Mouse (Mus musculus): ENCODE measurements around the gene Slc29a3. TPM values are rescaled to one million over a fixed set of nuclear protein-coding genes. Genes with fewer than 3 reads are reported as not detected.
A peak's percentile ranks its signal among the peaks of the same experiment; 100 is the strongest.

The Slc29a3 gene
- polyA plus RNA-seq, 1 experiment from 2014 or later: 6.9 TPM

DNA sequence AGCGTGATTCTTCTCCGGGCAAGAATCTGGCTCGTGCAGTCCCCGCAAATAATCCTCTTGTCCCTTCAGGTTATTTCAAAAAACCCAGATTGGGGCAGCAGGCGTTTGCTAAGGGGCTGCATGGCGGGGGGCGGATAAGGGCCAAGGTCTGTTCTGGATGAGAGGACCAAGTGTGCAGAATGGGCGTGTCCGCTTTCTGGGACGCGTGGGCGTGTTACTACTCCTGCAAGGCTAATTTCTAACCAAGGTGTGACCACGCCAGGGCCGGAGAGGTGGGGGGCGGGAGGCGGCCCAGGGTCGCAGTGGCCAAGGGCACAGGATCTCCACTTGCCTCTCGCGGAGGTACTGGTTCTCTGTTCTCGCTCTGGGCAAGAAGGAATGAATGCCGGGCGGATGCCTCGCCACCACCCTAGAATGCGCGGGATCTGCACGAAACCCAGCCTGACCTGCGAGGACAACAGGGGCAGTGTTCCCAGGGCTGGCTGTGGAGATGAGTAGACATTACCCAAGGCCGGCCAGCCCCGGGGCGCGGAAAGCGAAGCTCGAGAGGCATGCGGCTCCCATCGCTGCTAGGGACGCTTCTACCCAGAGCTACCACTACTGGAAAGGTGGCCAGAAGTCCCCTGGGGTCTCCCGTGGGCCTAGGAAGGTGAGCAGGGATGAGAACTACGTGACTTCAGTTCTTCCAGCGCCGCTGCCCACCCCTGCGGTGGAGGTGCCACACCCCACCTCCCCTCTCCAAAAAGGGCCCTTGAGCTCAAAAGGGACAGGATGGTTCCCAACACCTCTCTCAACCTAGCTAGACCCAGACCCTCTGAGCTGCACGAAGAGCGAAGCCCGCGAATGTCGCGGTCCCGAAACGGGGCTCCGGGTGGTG is 66.6 kb downstream of the Slc29a3 start:
- no peak overlapping the region for H3K9ac ChIP-seq (ENCODE audit: low read length)
- no peak overlapping the region for H3K27ac ChIP-seq (ENCODE audit: low read depth, low read length)
- ATAC-seq (ENCODE audit: low FRiP score) (no peak), DNase-seq (ENCODE audit: low spot score, missing footprints) (peak; percentile 92)
- WGBS: 6% methylated on average over 50 of the region's 50 CpGs
- H3K4me1 ChIP-seq (ENCODE audit: control insufficient read depth, insufficient read depth, low read length): peaks cover 10% of the 10 kb centered on the region
- H3K27me3 ChIP-seq (ENCODE audit: control insufficient read depth, insufficient read depth, low read length): peaks cover 51% of the 10 kb centered on the region
- H3K4me3 ChIP-seq (ENCODE audit: low read depth, low read length): peak overlapping the region; percentile 50
- H3K9me3 ChIP-seq (ENCODE audit: control insufficient read depth, low read length): no peaks in the 10 kb centered on the region
- peak overlapping the region; percentile 97 for H3K4me2 ChIP-seq
- H3K36me3 ChIP-seq (ENCODE audit: control insufficient read depth, insufficient read depth, low read length): no peaks in the 10 kb centered on the region

DNA sequence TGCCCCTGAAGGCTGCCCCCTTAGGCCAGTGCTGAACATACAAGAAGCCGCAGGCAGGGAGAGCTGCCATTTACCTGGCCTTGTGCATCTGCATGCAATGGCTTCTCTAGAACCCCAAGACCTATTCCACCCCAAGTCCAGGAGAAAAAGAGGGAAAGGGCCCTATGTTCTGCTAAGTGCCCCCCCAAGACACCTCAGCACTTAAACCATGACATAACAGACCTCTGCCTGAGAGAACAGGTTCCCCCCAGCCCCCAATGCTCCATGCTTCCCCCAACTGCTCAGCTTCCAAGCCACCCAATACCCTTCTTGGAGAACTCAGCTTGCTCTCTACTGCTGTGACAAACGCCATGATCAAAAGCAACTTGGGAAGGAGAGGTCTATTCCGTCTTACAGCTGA is 73.7 kb downstream of the Slc29a3 start:
- Histone ChIP-seq H3K9me3 (ENCODE audit: control insufficient read depth, low read length) (no peaks in the 10 kb centered on the region), H3K4me1 (ENCODE audit: control insufficient read depth, insufficient read depth, low read length) (no peaks in the 10 kb centered on the region), H3K9ac (ENCODE audit: low read length) (no peak overlapping the region), H3K4me2 (no peak overlapping the region), H3K36me3 (ENCODE audit: control insufficient read depth, insufficient read depth, low read length) (no peaks in the 10 kb centered on the region), H3K27me3 (ENCODE audit: control insufficient read depth, insufficient read depth, low read length) (peaks cover under 1% of the 10 kb centered on the region), H3K4me3 (ENCODE audit: low read depth, low read length) (no peak overlapping the region), H3K27ac (ENCODE audit: low read depth, low read length) (no peak overlapping the region)
- 87% methylated on average over 3 of the region's 3 CpGs for WGBS
- peak; percentile 59 for DNase-seq (ENCODE audit: low spot score, missing footprints)
- no peak for ATAC-seq (ENCODE audit: low FRiP score)

DNA sequence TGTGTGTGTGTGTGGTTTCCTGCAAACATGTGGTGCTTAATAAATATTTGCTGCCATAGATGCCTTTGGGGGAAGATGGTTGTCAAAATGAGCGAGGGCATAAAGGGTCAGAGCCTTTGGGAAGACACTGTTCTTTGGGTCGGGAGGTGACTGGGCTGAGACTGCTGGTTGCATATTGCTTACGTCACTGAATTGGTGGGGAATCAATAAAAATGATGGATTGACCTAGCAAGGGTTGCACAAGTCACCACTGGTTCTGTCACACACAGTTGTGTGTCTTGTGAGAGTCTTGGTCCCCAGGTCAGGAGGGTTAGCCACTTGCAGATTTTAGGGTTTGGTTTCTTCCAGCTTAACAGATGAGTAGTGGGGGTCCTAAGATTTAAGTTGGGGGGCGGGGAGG is 75.3 kb downstream of the Slc29a3 start:
- Histone ChIP-seq H3K4me1 (ENCODE audit: control insufficient read depth, insufficient read depth, low read length) (no peaks in the 10 kb centered on the region), H3K4me3 (ENCODE audit: low read depth, low read length) (no peak overlapping the region), H3K27me3 (ENCODE audit: control insufficient read depth, insufficient read depth, low read length) (no peaks in the 10 kb centered on the region; the same call in 1 of the 2 replicates), H3K4me2 (no peak overlapping the region), H3K9ac (ENCODE audit: low read length) (no peak overlapping the region), H3K27ac (ENCODE audit: low read depth, low read length) (no peak overlapping the region), H3K9me3 (ENCODE audit: control insufficient read depth, low read length) (no peaks in the 10 kb centered on the region), H3K36me3 (ENCODE audit: control insufficient read depth, insufficient read depth, low read length) (no peaks in the 10 kb centered on the region)
- ATAC-seq (ENCODE audit: low FRiP score) (no peak), DNase-seq (ENCODE audit: low spot score, missing footprints) (no peak)
- 84% methylated on average over 4 of the region's 4 CpGs for WGBS

DNA sequence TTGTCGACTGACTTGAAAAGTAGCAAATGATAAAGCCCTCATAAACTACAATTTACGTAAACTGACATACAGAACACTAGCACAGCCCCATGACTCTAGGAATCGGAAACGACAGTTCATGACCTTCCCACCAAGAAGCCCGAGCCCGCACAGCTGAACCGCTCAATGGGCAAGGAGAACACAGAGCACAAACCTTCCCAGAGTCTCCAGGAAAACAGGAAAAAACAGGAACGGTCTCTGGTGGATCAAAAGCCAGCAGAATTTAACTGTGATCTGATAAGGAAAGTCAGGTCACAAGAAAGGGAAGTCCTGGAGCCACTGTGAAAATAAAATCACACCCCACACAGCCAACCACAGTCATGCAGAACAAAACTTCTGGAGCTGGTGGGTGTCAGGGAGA is 82.4 kb downstream of the Slc29a3 start:
- Histone ChIP-seq H3K4me2 (no peak overlapping the region), H3K27me3 (ENCODE audit: control insufficient read depth, insufficient read depth, low read length) (no peaks in the 10 kb centered on the region), H3K27ac (ENCODE audit: low read depth, low read length) (no peak overlapping the region), H3K4me3 (ENCODE audit: low read depth, low read length) (no peak overlapping the region), H3K9ac (ENCODE audit: low read length) (no peak overlapping the region), H3K36me3 (ENCODE audit: control insufficient read depth, insufficient read depth, low read length) (no peaks in the 10 kb centered on the region), H3K9me3 (ENCODE audit: control insufficient read depth, low read length) (no peaks in the 10 kb centered on the region), H3K4me1 (ENCODE audit: control insufficient read depth, insufficient read depth, low read length) (no peaks in the 10 kb centered on the region)
- ATAC-seq (ENCODE audit: low FRiP score) (no peak), DNase-seq (ENCODE audit: low spot score, missing footprints) (no peak)
- WGBS: 80% methylated on average over 8 of the region's 8 CpGs

DNA sequence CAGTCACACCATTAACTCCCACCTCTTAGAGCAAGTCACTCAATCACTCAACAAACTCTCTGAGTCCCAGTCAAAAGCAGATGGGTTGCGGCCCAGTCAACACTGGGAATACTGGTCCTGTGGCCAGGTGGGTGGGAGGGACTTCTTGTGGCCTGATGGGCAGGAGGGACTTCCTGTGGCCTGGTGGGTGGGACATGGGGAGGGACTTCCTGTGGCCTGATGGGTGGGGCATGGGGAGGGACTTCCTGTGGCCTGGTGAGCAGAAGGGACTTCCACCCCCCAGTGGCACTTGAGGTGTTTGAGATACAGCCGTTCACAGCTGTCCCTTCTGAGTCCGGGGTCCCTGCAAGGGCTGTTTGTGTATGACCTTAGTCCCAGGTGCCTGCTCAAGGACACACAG is 84.0 kb downstream of the Slc29a3 start:
- H3K36me3 ChIP-seq (ENCODE audit: control insufficient read depth, insufficient read depth, low read length): no peaks in the 10 kb centered on the region
- H3K4me2 ChIP-seq: no peak overlapping the region
- H3K4me1 ChIP-seq (ENCODE audit: control insufficient read depth, insufficient read depth, low read length): no peaks in the 10 kb centered on the region
- 96% methylated on average over 3 of the region's 3 CpGs for WGBS
- H3K27me3 ChIP-seq (ENCODE audit: control insufficient read depth, insufficient read depth, low read length): no peaks in the 10 kb centered on the region
- H3K4me3 ChIP-seq (ENCODE audit: low read depth, low read length): no peak overlapping the region
- ATAC-seq (ENCODE audit: low FRiP score): no peak
- H3K9ac ChIP-seq (ENCODE audit: low read length): no peak overlapping the region
- H3K27ac ChIP-seq (ENCODE audit: low read depth, low read length): no peak overlapping the region
- no peaks in the 10 kb centered on the region for H3K9me3 ChIP-seq (ENCODE audit: control insufficient read depth, low read length)
- DNase-seq (ENCODE audit: low spot score, missing footprints): no peak

Other genes with a start within 250 kb of the Slc29a3 start
- 0.61 and 0.71 TPM in 2 replicates for gene Cdh23, start 56.3 kb downstream of the Slc29a3 start, polyA plus RNA-seq (2014; fragmentation: Nextera tagmentation; extraction: Ambion mirVana)
- gene Unc5b, start 78.8 kb upstream of the Slc29a3 start, polyA plus RNA-seq (2014; fragmentation: Nextera tagmentation; extraction: Ambion mirVana): 2.8 and 3.5 TPM in 2 replicates

Measured in midbrain, embryonic 11.5 days (tissue).